Mouse (Mus musculus) splenic B cell, adult 2 months (primary cell): ENCODE measurements around the gene Prrg4.

Source experiments
- DNase-seq: peaks from one replicate; pipeline ENCODE4 v3.0.0-alpha.2; 2011; ENCODE audit warnings: low read depth, low spot score
- H3K27me3 ChIP-seq: 2 replicates; pipeline ENCODE4 v1.6.1; 2012; ENCODE audit warnings: mild to moderate bottlenecking, low read length, moderate library complexity, mixed read lengths; ENCODE audit not compliant: control insufficient read depth, poor library complexity, insufficient read depth, severe bottlenecking
- H3K36me3 ChIP-seq: 2 replicates; pipeline ENCODE4 v1.6.1; 2012; ENCODE audit warnings: mild to moderate bottlenecking, low read length, moderate library complexity, mixed read lengths; ENCODE audit not compliant: control insufficient read depth, poor library complexity, insufficient read depth, severe bottlenecking

The Prrg4 gene

GRCm38 (mm10) chr2:104816371-104816827 is 33.3 kb downstream of the Prrg4 start, which contains the start of gene Qser1:
Gene Qser1 (minus strand): TSS chr2:104816760.
- no peaks in the 10 kb centered on the region; the same call in 1 of the 2 replicates for H3K27me3 ChIP-seq
- no peak for DNase-seq
- H3K36me3 ChIP-seq: no peaks in the 10 kb centered on the region

GRCm38 (mm10) chr2:104815561-104816370 is 33.9 kb downstream of the Prrg4 start:
- H3K27me3 ChIP-seq: no peaks in the 10 kb centered on the region; the same call in 1 of the 2 replicates
- no peaks in the 10 kb centered on the region for H3K36me3 ChIP-seq
- DNase-seq: peak; percentile 53

- Histone ChIP-seq H3K27me3 (no peaks in the 10 kb centered on the region; the same call in 1 of the 2 replicates), H3K36me3 (no peaks in the 10 kb centered on the region)
- no peak for DNase-seq
These were observed 35.3 kb downstream of the Prrg4 start for GRCm38 (mm10) chr2:104814181-104814951.

- Histone ChIP-seq H3K27me3 (no peaks in the 10 kb centered on the region), H3K36me3 (no peaks in the 10 kb centered on the region)
- peak; percentile 37 for DNase-seq
These were observed 44.2 kb downstream of the Prrg4 start for GRCm38 (mm10) chr2:104805435-104805834.
